Mouse (Mus musculus): ENCODE results near the gene Pik3c2a.

DNA sequence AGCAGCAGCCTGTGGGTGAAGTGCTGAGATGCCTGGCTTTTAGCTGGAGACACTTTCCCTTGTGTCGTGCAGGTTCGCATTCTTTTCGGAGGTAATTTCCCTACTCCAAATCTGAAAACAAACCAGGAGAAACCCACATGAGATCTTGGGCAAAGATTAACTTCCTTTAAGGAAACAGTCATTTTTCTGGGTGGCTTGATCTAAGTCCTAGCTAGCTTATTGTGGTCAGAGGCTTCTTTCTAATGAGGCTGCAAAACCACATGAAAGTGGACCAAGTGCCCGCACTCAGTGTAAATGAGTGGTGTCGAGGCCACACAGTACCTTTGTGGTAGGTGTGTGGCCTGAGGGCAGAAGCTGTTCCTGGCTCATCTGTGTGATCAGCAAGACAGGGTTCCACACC is 41.0 kb upstream of the Pik3c2a start:
- TF ChIP-seq MYC (IDR thresholded peaks at IDR 0.05; ENCODE audit: low read depth, low read length) (no peak), CTCF (IDR thresholded peaks at IDR 0.05 in 2 of 3, conservative IDR thresholded peaks at IDR 0.05 in 1 of 3; ENCODE audit: control insufficient read depth in 1 of 3, insufficient read depth in 1 of 3, low read depth in 2 of 3, low read length in 3 of 3, poor library complexity in 1 of 3, severe bottlenecking in 1 of 3) (no peak), MAFK (IDR thresholded peaks at IDR 0.05; ENCODE audit: borderline replicate concordance, low read depth, low read length) (no peak)
